22 mouse cellular contexts compared by ENCODE assay signal in genomic region chr1:27642118-27642517, GRCm38 (mm10).
DNase-seq lines count a peak whose midpoint lies in the region; ATAC-seq and TF ChIP-seq lines count a peak whose summit lies in the region.
"Had no signal": no experiment of that assay in that cellular context is flagged by ENCODE, and none has a peak within 500 bp of the region (broad histone marks: within the 10 kb centered on the region; RNA-seq: fewer than 3 reads in every experiment).

No protein-coding gene starts in this region.

- no peak overlapping the region for H3K4me2 ChIP-seq in forebrain, embryonic 13.5 days
- H3K4me2 ChIP-seq: embryonic facial prominence, embryonic 15.5 days; hindbrain, embryonic 12.5 days; limb, embryonic 12.5 days; liver, embryonic 11.5 days had no signal

- H3K9ac ChIP-seq in forebrain, embryonic 13.5 days, result no peak overlapping the region
- H3K9ac ChIP-seq: embryonic facial prominence, embryonic 15.5 days; hindbrain, embryonic 12.5 days; limb, embryonic 12.5 days; liver, postnatal 0 days had no signal

- H3K4me1 ChIP-seq in forebrain, embryonic 13.5 days, result no peaks in the 10 kb centered on the region
- no peaks in the 10 kb centered on the region for H3K4me1 ChIP-seq in forebrain, embryonic 10.5 days
- H3K4me1 ChIP-seq: embryonic facial prominence, embryonic 15.5 days; hindbrain, embryonic 12.5 days; limb, embryonic 12.5 days; midbrain, embryonic 10.5 days had no signal

- no peak for TF ChIP-seq CTCF in layer of hippocampus, adult 2 months (conservative IDR thresholded peaks at IDR 0.05)

- H3K27me3 ChIP-seq in forebrain, embryonic 13.5 days, result no peaks in the 10 kb centered on the region
- H3K27me3 ChIP-seq in forebrain, embryonic 10.5 days (ENCODE audit: poor library complexity, severe bottlenecking), result no peaks in the 10 kb centered on the region
- H3K27me3 ChIP-seq: embryonic facial prominence, embryonic 15.5 days; hindbrain, embryonic 12.5 days; limb, embryonic 12.5 days had no signal

- ATAC-seq in forebrain, embryonic 13.5 days, result peak; percentile 83
- ATAC-seq: inflammation-experienced regulatory T-cells, adult 6 months; liver, postnatal 0 days; lung, postnatal 0 days had no signal

- no peak for DNase-seq in forebrain, embryonic 10.5 days (ENCODE audit: extremely low spot score, low spot score)
- peak; percentile 14 to 35 for DNase-seq in layer of hippocampus, adult 2 months (ENCODE audit: low spot score in 2 of 2)
- no peak for DNase-seq in layer of hippocampus, postnatal 10 days (ENCODE audit: low spot score in 2 of 2)
- peak; percentile 30 for DNase-seq in MN1 (ENCODE audit: low spot score)
- peak; percentile 15 for DNase-seq in layer of hippocampus, adult 9-10 months (ENCODE audit: low spot score)
- no peak for DNase-seq in gastrocnemius, postnatal 36 days
- DNase-seq: adrenal gland, postnatal 14 days; cerebellum, adult 11 months; cerebellum, adult 9-11 months; kidney, adult 18-20 months; kidney, postnatal 4 days; liver, postnatal 0 days; spleen, adult 18-20 months; thymus, postnatal 25 days had no signal

- no peak overlapping the region for H3K4me3 ChIP-seq in forebrain, embryonic 13.5 days
- no peak overlapping the region for H3K4me3 ChIP-seq in forebrain, embryonic 10.5 days
- H3K4me3 ChIP-seq in layer of hippocampus, adult 2 months, result no peak overlapping the region
- H3K4me3 ChIP-seq: embryonic facial prominence, embryonic 15.5 days; hindbrain, embryonic 12.5 days; limb, embryonic 12.5 days; midbrain, embryonic 10.5 days had no signal

- no peaks in the 10 kb centered on the region for H3K36me3 ChIP-seq in forebrain, embryonic 13.5 days (ENCODE audit: poor library complexity, severe bottlenecking)
- no peaks in the 10 kb centered on the region for H3K36me3 ChIP-seq in forebrain, embryonic 10.5 days (replicated peaks)
- H3K36me3 ChIP-seq: embryonic facial prominence, embryonic 15.5 days; hindbrain, embryonic 12.5 days; limb, embryonic 12.5 days; midbrain, embryonic 10.5 days had no signal

- no peaks in the 10 kb centered on the region for H3K9me3 ChIP-seq in forebrain, embryonic 13.5 days (replicated peaks)
- no peaks in the 10 kb centered on the region for H3K9me3 ChIP-seq in forebrain, embryonic 10.5 days
- H3K9me3 ChIP-seq: embryonic facial prominence, embryonic 15.5 days; hindbrain, embryonic 12.5 days; limb, embryonic 12.5 days; midbrain, embryonic 10.5 days had no signal

- intact Hi-C loops in gastrocnemius, postnatal 36 days (cut with DNase I), result no loop called here

- no peak overlapping the region for H3K27ac ChIP-seq in forebrain, embryonic 13.5 days
- no peak overlapping the region for H3K27ac ChIP-seq in forebrain, embryonic 10.5 days
- H3K27ac ChIP-seq in layer of hippocampus, adult 2 months, result no peak overlapping the region
- H3K27ac ChIP-seq: embryonic facial prominence, embryonic 15.5 days; hindbrain, embryonic 12.5 days; limb, embryonic 12.5 days; midbrain, embryonic 10.5 days had no signal

Comparison
In these comparisons a context has a peak if more than half of its experiments do, and no peak if none do; other contexts are left out.
1. DNase-seq: peak in layer of hippocampus, adult 2 months (2 of 2), MN1 (single experiment) and layer of hippocampus, adult 9-10 months (single experiment); none in forebrain, embryonic 10.5 days (single experiment), layer of hippocampus, postnatal 10 days (0 of 2) and gastrocnemius, postnatal 36 days (0 of 2).